Mouse (Mus musculus) thymus, adult 18-20 months (tissue): Measurements from ENCODE around the gene Tvp23a.

Experiments
- DNase-seq, 2 experiments: peaks; one replicate each; pipeline ENCODE4 v3.0.0; 2022; ENCODE audit warnings: mixed read lengths in 2 of 2

Tvp23a gene

DNA sequence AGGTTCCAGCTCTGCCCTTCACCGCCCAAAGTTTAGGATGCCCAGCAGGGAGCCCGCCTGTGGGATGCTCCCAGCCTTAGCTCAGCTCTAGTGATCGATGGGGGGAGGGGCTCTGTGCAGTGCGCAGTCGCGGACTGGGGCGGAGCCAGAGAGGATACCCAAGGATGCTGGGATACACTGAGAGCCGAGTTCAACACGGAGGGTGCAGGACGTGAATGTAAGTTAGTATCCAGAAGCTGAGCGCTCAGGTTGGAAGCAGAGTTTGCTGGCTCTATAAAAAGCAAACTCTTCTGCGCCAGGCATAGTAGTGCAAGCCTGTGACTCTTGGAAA lies at the start of gene Tvp23a:
Tvp23a (minus strand) TSS at position 99 of the 331 bp plus-strand sequence.
- DNase-seq: no peak

- DNase-seq: no peak
Observed at GRCm38 (mm10) chr16:10495824-10496298, 48.7 kb upstream of the Tvp23a start.

- DNase-seq: no peak
Observed at GRCm38 (mm10) chr16:10492587-10492986, 45.4 kb upstream of the Tvp23a start.

DNA sequence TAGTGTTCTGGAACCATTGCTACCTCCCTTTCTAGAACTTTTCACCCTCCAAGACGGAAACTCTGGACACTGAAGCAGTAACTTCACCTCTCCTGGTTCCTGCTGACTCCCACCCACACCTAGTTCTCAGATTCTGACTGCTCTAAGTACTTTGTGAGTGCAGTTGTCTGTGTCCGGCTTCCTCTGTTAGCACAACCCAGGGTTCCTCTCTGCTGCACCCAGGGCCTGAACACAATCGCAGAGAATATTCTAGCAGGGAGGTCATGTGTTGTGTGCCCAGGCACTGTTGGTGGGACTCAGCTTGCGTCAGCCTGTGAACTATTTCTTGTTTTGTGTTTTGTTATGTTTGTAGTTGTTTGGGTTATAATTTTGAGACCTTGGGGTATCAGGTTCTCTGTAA lies 44.6 kb upstream of the Tvp23a start:
- no peak for DNase-seq

- no peak for DNase-seq
Observed at GRCm38 (mm10) chr16:10490503-10491150, 43.5 kb upstream of the Tvp23a start.

DNA sequence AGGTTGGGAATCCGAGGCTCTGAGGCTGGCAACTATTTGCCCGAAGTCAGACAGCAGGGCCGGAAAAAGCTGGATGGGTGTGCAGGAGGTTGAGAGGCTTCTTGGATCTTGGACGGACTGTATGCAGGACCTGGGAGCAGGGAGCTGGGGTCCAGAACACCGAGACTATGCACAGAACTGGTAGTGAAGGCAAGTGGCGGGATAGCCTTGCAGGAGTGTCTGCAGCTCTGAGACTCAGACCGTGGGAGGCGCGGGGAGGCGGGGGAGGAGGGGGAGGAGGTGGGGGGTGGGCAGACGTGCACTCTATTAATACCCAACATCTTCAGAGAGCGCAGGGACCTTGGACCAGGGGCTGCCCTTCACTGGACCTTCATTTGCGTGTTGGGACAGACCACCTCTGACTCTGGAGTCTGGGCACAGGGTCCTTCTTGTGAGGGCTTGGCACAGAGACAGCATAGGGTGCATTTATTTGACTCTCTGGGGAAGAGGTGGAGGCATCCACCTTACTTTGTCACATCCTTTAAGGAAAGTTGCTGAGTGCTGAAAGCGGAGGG lies 42.8 kb upstream of the Tvp23a start:
- no peak for DNase-seq

GRCm38 (mm10) chr16:10489483-10489882 lies 42.3 kb upstream of the Tvp23a start:
- DNase-seq: no peak

DNA sequence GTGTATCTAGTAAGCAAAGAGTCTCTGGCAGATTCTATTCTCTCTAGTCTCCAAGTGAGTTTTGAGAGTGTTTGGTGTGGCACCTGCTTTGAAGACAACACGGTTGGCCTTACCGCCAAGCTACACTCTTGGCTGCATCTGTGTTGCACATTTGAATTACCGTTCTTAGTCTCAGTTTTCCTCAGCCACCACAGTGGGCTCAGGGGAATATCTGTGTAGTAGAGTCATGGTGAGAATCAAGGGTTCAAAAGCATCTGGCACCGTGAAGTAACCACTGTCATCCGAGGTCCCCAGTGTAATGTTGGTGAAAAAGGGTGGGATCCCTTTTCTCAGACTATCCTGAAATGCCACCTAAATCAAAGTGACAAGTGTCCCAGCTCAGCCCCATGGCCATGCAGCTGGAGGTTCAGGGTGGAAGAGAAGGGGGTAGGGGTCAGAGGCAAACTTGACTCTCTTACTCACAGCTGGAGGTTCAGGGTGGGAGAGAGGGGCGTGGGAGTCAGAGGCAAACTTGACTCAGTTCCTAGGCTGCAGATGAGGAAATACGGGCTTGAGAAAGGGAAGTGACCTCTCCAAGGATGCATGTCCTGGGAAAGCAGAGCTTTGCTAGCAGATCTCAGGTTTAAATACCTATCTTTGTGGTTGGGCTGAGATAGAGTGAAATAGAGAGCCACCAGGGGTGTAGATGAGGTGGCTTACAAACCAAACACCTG lies 41.8 kb upstream of the Tvp23a start:
- DNase-seq: no peak

GRCm38 (mm10) chr16:10487895-10488493 lies 40.8 kb upstream of the Tvp23a start:
- no peak for DNase-seq

- no peak for DNase-seq
Observed at GRCm38 (mm10) chr16:10486993-10487392, 39.8 kb upstream of the Tvp23a start.

- no peak for DNase-seq
Observed at GRCm38 (mm10) chr16:10482343-10482742, 35.2 kb upstream of the Tvp23a start.

DNA sequence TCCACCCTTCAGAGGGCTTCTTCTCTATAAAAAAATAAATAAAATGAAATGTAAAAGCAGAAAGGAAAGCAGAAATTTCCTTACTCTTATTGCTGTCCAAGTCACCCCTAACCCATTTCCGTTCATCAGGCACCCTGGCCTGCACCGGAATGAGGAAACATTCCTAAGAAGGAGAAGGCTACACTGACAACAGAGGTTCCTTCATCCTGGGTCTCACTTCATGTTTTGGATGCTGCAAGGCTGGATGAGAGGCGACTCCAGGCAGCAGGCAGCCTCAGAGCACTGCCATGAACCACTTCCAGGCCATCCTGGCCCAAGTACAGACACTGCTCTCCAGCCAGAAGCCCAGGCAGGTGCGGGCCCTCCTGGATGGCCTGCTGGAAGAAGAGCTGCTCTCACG lies 32.7 kb upstream of the Tvp23a start, which contains the start of gene Ciita:
Ciita (plus strand) TSS at position 203 of the 400 bp plus-strand sequence.
- DNase-seq: no peak

DNA sequence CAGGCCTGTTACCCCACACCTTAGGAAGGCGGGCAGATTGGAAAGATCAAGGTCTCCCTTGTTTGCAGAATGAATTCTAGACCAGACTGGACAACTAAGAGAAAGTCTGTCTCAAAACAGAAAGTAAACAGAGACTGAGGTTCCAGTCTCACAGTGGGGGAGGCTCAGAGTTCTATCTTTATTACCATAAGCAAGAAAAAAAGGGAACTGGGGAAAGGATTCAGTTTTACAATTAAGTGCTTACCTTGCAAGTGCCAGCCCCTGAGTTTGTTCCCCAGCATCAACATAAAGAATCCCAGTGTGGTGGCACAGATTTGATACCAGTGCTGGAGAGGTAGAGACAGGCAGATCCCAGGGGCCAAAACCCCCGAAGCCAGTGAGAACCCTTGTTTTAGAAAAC lies 28.8 kb upstream of the Tvp23a start:
- DNase-seq: no peak

GRCm38 (mm10) chr16:10474956-10475355 lies 27.8 kb upstream of the Tvp23a start:
- no peak for DNase-seq

- no peak for DNase-seq
Observed at GRCm38 (mm10) chr16:10471950-10472349, 24.8 kb upstream of the Tvp23a start.

GRCm38 (mm10) chr16:10468201-10468600 lies 21.0 kb upstream of the Tvp23a start:
- no peak for DNase-seq

DNA sequence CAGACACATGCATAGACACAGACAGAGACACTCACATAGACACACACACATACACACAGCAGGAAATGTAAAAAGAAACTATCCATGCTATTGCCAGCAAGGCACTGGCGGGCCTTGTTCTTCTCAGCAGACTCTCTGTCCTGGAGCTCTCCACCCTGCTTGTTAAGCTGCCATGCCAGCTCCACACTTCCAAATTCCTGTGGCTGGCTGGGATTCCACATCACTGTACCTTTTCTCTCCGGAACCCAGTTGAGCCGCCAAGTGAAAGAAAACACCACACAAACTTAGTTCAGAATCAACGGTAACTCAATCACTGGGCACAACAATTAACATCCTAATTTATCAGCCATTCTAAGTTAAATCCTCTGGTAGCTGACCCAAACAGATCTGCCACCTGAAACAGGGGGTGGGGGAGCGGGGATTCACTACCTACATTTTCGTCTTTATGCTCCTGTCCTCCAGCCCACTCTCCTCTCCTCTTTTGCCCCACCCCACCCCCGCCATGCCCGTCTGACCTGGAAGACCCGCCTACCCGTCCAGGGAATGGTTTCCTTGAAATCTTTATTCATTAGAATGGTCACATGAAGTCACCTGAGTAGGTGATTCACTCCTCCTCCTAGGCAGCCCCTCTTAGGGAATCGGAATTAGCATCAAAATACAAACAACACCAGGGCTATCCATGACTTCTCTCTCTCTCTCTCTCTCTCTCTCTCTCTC lies 20.4 kb upstream of the Tvp23a start:
- no peak for DNase-seq

DNA sequence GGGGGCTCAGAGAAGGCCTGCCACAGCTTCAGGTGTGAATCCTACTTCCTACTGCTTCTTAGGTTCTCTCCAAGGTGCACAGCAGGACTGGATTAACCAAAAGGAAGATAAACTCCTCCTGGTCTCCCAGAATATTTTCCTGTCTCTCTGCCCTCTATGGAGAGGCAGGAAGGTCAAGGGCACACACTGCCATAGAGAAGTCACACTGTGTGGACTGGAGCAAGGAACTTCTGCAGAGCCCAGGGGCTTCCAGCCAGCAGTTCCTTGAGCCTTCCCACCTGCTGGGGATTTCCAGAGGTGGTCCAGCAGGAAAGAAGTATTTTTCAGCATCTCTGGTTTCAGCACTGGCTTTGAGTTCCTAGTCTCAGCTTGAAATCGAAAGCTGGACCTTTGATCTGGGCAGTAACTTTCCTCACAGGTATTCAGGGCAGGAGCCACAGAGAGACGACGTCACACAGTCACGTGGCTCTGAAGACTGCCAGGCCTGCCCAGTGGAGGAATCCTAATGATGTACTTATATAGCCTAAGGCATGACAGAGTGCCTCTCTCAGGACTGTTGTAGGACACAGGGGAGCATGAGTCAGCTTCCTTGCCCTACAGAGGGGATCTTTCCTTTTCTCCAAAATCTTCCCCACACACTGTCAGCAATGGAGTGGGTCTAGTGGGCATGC lies 18.0 kb upstream of the Tvp23a start:
- DNase-seq: no peak

DNA sequence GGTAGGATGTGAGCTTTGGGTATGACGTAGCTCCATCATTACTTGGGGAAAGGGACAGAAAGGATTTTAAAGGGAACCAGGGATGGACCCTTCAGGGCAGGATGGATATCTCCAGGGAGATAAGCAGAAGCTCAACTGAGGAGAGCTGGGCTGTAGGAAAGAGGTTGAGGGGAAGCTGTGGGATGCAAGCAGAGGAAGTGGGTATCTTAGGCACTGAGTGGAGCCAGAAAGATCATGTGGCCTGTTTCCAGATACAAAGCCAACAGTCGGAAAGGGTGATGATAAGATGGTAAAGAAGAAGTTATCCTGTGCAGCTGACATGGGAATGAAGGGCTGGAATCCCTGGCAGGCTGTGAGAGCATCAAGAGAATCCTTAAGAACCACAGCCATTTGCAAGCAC lies 14.0 kb upstream of the Tvp23a start:
- DNase-seq: no peak

DNA sequence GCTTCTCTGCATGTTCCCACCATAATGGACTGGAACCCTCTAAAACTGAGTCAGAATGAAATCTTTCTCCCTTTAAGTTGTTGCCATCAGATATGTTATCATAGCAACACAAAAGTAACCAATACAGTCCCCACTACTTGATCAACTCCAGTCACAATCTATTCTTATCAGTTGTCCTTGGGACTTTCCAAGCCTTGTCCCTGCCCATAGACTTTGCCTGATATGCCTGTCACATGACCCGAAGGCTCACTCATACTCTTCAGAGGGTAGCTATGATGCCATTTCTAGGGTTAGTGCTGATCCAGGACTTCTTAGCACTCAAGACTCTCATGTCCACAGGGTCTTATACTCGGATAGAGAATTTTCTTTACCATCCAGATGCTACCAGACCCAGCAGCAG lies 13.0 kb upstream of the Tvp23a start:
- no peak for DNase-seq

GRCm38 (mm10) chr16:10454583-10454974 lies 7.4 kb upstream of the Tvp23a start:
- DNase-seq: no peak

DNA sequence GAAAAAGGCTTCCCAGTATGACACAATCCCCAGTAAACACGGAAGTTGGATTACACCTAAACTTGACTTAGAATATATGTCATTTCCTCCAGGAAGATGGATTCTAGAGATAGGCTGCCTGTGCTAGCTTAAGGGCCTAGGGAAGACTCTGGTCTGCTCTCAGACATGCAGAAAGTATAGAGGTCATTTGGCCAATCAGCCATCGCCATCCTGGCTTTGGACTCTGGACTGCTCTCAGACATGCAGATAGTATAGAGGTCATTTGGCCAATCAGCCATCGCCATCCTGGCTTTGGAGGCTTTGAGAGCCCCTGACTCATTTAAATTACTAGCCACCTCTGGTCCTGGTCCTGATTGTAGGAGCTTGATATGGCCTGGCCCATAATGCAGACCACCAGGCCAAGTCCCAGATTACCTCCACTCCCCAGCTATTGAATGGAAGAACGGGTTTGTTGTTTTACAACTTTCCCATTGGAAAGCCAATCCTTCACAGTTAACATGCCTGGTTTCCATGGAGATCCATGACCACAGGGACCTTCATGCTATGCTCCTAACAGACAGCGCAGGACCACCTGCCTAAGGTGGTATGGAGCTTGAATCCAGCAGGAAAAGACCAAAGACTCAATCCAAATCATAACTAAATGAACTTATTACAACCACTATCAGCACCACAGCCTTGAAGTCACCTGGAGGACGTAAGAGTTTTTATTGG lies 6.9 kb upstream of the Tvp23a start:
- no peak for DNase-seq
